Mouse (Mus musculus) forebrain, embryonic 15.5 days (tissue): Measurements from ENCODE around the gene Loxl1. TPM values are rescaled to one million over a fixed set of nuclear protein-coding genes. Genes with fewer than 3 reads are reported as not detected.
"Not testable (repeated sequence)": the region's sequence is repeated elsewhere in the genome, so short reads cannot be mapped to it uniquely, and the experiment has no call there.

Source experiments
- ATAC-seq: fragments of 200-750 bp; cut with Nextera tagmentation; replicated peaks from 2 replicates; pipeline ENCODE4 v1.8.0; 2017; ENCODE audit warnings: mild to moderate bottlenecking, moderate TSS enrichment, moderate library complexity
- H3K27ac ChIP-seq: fragments of 300-500 bp; sonication (generic); replicated peaks from 2 replicates; pipeline ENCODE4 v1.5.1; 2015; ENCODE audit warnings: mild to moderate bottlenecking, inconsistent platforms
- H3K27me3 ChIP-seq: fragments of 300-500 bp; sonication (generic); 2 replicates; pipeline ENCODE4 v1.6.1; 2015; ENCODE audit warnings: inconsistent platforms
- H3K36me3 ChIP-seq: fragments of 300-500 bp; sonication (generic); 2 replicates; pipeline ENCODE4 v1.6.1; 2015; ENCODE audit warnings: mild to moderate bottlenecking, inconsistent platforms
- H3K4me1 ChIP-seq: fragments of 300-500 bp; sonication (generic); 2 replicates; pipeline ENCODE4 v1.6.1; 2015; ENCODE audit warnings: inconsistent platforms
- H3K4me2 ChIP-seq: fragments of 300-500 bp; sonication (generic); replicated peaks from 2 replicates; pipeline ENCODE4 v1.6.1; 2015; ENCODE audit warnings: mild to moderate bottlenecking, inconsistent platforms
- H3K4me3 ChIP-seq: fragments of 300-500 bp; sonication (generic); 2 replicates; pipeline ENCODE4 v1.5.1; 2015; ENCODE audit warnings: mild to moderate bottlenecking, inconsistent platforms
- H3K9ac ChIP-seq: fragments of 300-500 bp; sonication (generic); replicated peaks from 2 replicates; pipeline ENCODE4 v1.6.1; 2015; ENCODE audit warnings: mild to moderate bottlenecking, inconsistent platforms
- H3K9me3 ChIP-seq: fragments of 300-500 bp; sonication (generic); 2 replicates; pipeline ENCODE4 v1.6.1; 2016; ENCODE audit warnings: inconsistent platforms
- WGBS: fragments of 180-500 bp; shearing (Covaris S2); methylation state at CpG from one replicate; pipeline ENCODE4 v1.1.7; 2015; ENCODE audit warnings: mixed read lengths; 5-methylcytosine and 5-hydroxymethylcytosine counted together
- polyA plus RNA-seq: library from polyadenylated mRNA; unstranded; fragments of >200 nt; fragmentation: Nextera tagmentation; extraction: Ambion mirVana; gene quantifications from 2 replicates; pipeline ENCODE4 v1.2.1, GENCODE M21; 2015

The Loxl1 gene
- polyA plus RNA-seq, 1 experiment from 2014 or later: 13.9 TPM

GRCm38 (mm10) chr9:58274101-58274604 is 38.8 kb downstream of the Loxl1 start:
- no peaks in the 10 kb centered on the region for H3K36me3 ChIP-seq
- H3K9ac ChIP-seq: no peak overlapping the region
- H3K4me2 ChIP-seq: no peak overlapping the region
- peaks cover 7% of the 10 kb centered on the region for H3K4me1 ChIP-seq
- no peak overlapping the region for H3K4me3 ChIP-seq
- WGBS: 87% methylated on average over 7 of the region's 7 CpGs
- H3K9me3 ChIP-seq: no peaks in the 10 kb centered on the region
- H3K27ac ChIP-seq: no peak overlapping the region
- no peaks in the 10 kb centered on the region for H3K27me3 ChIP-seq
- ATAC-seq: no peak

DNA sequence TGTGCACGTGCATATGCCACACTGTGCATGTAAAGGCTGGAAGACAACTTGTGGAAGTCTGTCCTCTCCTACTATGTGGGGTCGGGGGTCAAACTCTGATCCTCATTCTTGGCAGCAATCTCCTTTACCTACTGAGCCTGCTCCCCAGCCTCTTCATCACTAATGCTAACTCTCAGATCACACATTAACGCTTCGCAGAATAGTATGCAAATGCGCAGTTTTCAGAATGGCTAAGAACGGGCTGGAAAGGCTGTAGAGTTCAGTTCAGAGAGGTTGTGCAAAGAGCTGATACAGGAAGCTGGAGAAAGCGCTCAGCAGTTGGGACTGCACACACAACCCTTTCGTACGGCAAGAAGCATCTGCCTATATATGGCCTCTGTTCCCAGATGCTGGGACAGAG is 40.1 kb downstream of the Loxl1 start:
- H3K4me2 ChIP-seq: no peak overlapping the region
- no peak for ATAC-seq
- H3K27ac ChIP-seq: no peak overlapping the region
- H3K36me3 ChIP-seq: no peaks in the 10 kb centered on the region
- H3K9me3 ChIP-seq: no peaks in the 10 kb centered on the region
- H3K4me3 ChIP-seq: no peak overlapping the region
- H3K4me1 ChIP-seq: peaks cover 7% of the 10 kb centered on the region
- H3K27me3 ChIP-seq: no peaks in the 10 kb centered on the region
- WGBS: 72% methylated on average over 9 of the region's 9 CpGs
- H3K9ac ChIP-seq: no peak overlapping the region

DNA sequence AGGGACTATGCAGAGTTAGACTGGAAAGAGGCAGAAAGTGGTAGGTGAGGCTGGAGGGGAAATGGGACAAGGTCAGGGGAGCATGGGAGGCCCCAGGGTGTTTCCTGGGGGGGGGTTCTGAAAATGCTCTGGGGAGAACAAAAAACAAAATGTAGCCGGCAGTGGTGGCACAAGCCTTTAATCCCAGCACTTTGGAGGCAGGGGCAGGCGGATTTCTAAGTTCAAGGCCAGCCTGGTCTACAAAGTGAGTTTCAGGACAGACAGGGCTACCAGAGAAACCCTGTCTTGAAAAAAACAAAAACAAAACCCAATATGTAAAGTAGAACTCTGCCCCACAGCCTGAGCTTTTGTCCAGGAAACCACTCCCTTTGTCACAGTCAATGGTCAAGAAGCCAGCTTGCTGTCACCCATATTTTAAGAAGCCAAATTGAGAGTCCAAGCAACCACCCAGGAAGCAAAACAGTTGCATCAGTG is 40.9 kb downstream of the Loxl1 start:
- no peak for ATAC-seq
- Histone ChIP-seq H3K9me3 (no peaks in the 10 kb centered on the region), H3K36me3 (no peaks in the 10 kb centered on the region), H3K9ac (no peak overlapping the region), H3K4me1 (peaks cover 7% of the 10 kb centered on the region), H3K4me3 (no peak overlapping the region), H3K4me2 (no peak overlapping the region), H3K27ac (no peak overlapping the region), H3K27me3 (no peaks in the 10 kb centered on the region)
- 83% methylated on average over 2 of the region's 2 CpGs for WGBS

GRCm38 (mm10) chr9:58271551-58271950 is 41.4 kb downstream of the Loxl1 start:
- not testable (repeated sequence) for H3K4me1 ChIP-seq, H3K9me3 ChIP-seq, H3K27ac ChIP-seq, H3K36me3 ChIP-seq, H3K4me2 ChIP-seq, H3K27me3 ChIP-seq, H3K4me3 ChIP-seq, ATAC-seq, H3K9ac ChIP-seq
- WGBS: 94% methylated on average over 9 of the region's 9 CpGs

GRCm38 (mm10) chr9:58271109-58271508 is 41.9 kb downstream of the Loxl1 start:
- no peak overlapping the region for H3K27ac ChIP-seq
- ATAC-seq: no peak
- no peak overlapping the region for H3K9ac ChIP-seq
- no peak overlapping the region for H3K4me3 ChIP-seq
- H3K36me3 ChIP-seq: no peaks in the 10 kb centered on the region
- H3K27me3 ChIP-seq: no peaks in the 10 kb centered on the region
- H3K4me2 ChIP-seq: no peak overlapping the region
- WGBS: 93% methylated on average over 3 of the region's 3 CpGs
- H3K9me3 ChIP-seq: no peaks in the 10 kb centered on the region
- H3K4me1 ChIP-seq: peaks cover 7% of the 10 kb centered on the region

GRCm38 (mm10) chr9:58270081-58270480 is 42.9 kb downstream of the Loxl1 start:
- H3K9me3 ChIP-seq: no peaks in the 10 kb centered on the region
- no peak overlapping the region for H3K27ac ChIP-seq
- no peaks in the 10 kb centered on the region for H3K27me3 ChIP-seq
- H3K36me3 ChIP-seq: no peaks in the 10 kb centered on the region
- H3K4me1 ChIP-seq: peaks cover 2% of the 10 kb centered on the region
- H3K4me2 ChIP-seq: no peak overlapping the region
- no peak overlapping the region for H3K9ac ChIP-seq
- H3K4me3 ChIP-seq: no peak overlapping the region
- ATAC-seq: no peak
- 65% methylated on average over 3 of the region's 3 CpGs for WGBS

GRCm38 (mm10) chr9:58268384-58269313 is 44.3 kb downstream of the Loxl1 start:
- H3K27ac ChIP-seq: no peak overlapping the region
- H3K4me1 ChIP-seq: no peaks in the 10 kb centered on the region
- 61% methylated on average over 12 of the region's 12 CpGs for WGBS
- no peaks in the 10 kb centered on the region for H3K27me3 ChIP-seq
- no peak overlapping the region for H3K4me2 ChIP-seq
- no peak overlapping the region for H3K9ac ChIP-seq
- H3K9me3 ChIP-seq: no peaks in the 10 kb centered on the region
- H3K36me3 ChIP-seq: no peaks in the 10 kb centered on the region
- H3K4me3 ChIP-seq: no peak overlapping the region
- ATAC-seq: no peak

DNA sequence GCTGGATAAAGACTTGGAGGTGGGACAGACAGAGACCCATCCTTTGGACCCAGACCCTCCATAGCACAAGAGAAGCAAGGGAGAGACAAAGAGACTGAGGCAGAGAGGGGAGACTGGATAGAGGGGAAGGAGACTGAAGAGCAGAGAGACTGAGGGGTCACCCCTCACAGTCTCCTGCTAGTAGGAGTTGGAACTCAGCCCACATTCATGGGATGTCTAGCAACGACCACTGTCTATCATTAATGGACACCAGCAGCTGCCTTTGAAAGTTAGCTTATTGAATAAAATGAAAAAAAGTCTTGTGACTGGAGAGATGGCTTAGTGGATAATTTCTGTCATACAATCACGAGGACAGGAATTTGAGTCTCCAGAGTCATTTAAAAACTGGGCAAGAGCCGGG is 45.9 kb downstream of the Loxl1 start:
- H3K4me3 ChIP-seq: no peak overlapping the region
- peaks cover 9% of the 10 kb centered on the region for H3K36me3 ChIP-seq
- no peaks in the 10 kb centered on the region for H3K4me1 ChIP-seq
- no peak overlapping the region for H3K9ac ChIP-seq
- no peaks in the 10 kb centered on the region for H3K27me3 ChIP-seq
- WGBS: 74% methylated on average over 3 of the region's 3 CpGs
- ATAC-seq: no peak
- H3K27ac ChIP-seq: no peak overlapping the region
- no peaks in the 10 kb centered on the region for H3K9me3 ChIP-seq
- H3K4me2 ChIP-seq: no peak overlapping the region

DNA sequence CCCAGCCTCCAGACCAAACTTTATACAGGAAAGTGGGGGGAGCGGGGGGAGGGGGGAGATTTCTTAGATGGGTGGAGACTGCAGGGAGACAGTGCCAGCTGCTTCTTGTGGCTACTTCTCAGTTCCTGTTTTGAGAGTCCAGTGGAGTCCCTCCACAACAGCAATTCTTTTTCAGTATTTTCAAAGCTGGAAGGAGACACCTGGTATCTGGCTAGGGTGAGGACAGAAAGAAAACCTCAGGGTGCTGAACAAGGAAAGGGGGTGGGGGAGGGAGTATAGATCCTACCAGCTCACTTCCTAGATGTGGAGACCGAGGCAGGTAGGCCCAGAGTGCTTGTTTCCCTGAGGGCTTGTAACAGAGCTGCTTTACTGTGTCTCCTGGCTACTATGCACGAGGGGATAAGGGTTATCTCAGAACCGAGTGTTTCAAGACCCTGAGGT is 46.4 kb downstream of the Loxl1 start:
- Histone ChIP-seq H3K4me2 (no peak overlapping the region), H3K27ac (no peak overlapping the region), H3K4me1 (no peaks in the 10 kb centered on the region), H3K4me3 (no peak overlapping the region), H3K27me3 (no peaks in the 10 kb centered on the region), H3K9ac (no peak overlapping the region), H3K9me3 (no peaks in the 10 kb centered on the region), H3K36me3 (peaks cover 14% of the 10 kb centered on the region)
- no peak for ATAC-seq
- WGBS: 48% methylated on average over 4 of the region's 4 CpGs

DNA sequence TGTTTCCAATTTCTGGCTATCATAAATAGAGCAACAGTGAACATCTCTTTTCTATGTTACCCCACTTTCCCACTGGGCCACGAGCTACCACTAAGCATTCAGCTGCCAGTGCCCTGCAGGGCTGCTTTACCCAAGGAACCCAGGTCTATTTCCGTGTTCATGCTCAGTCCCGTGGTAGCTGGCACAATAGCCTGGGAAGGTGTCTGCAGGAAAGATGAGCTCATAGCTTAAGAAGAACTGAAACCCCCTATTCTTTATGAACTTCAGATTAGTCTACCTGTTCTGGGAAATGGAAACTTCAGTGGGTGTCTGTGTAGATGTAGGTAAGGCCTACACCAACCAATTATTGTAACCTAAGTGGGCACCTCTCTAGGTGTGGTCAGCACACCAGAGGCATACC is 47.6 kb downstream of the Loxl1 start:
- H3K4me1 ChIP-seq: no peaks in the 10 kb centered on the region
- ATAC-seq: no peak
- H3K4me2 ChIP-seq: no peak overlapping the region
- no peaks in the 10 kb centered on the region for H3K27me3 ChIP-seq
- H3K9ac ChIP-seq: no peak overlapping the region
- H3K36me3 ChIP-seq: peaks cover 22% of the 10 kb centered on the region
- H3K4me3 ChIP-seq: no peak overlapping the region
- 84% methylated on average over 3 of the region's 3 CpGs for WGBS
- no peak overlapping the region for H3K27ac ChIP-seq
- no peaks in the 10 kb centered on the region for H3K9me3 ChIP-seq

DNA sequence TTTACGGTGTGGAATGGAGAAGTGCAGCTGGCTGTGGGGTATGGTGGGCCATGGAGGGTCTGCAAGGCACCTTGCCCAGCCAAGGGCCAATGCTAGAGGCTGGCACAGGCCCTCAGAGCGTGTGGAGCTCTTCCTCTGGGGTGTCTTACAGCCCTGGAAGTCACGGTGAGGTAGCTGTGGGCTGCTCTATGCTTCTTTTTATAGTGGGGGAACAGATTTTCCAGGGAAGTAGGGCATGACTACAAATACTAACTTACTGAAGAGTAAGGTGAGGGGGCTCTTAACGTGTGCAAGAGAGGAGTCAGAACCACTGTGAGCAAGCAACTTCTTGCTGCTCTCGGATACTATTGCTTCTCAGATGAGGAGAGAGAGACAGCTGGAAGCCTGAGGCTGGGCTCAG is 50.5 kb downstream of the Loxl1 start:
- no peak overlapping the region for H3K9ac ChIP-seq
- H3K27ac ChIP-seq: no peak overlapping the region
- no peak for ATAC-seq
- no peak overlapping the region for H3K4me2 ChIP-seq
- WGBS: 94% methylated on average over 5 of the region's 5 CpGs
- H3K36me3 ChIP-seq: peaks cover 46% of the 10 kb centered on the region
- H3K9me3 ChIP-seq: no peaks in the 10 kb centered on the region
- no peak overlapping the region for H3K4me3 ChIP-seq
- no peaks in the 10 kb centered on the region for H3K4me1 ChIP-seq
- no peaks in the 10 kb centered on the region for H3K27me3 ChIP-seq

DNA sequence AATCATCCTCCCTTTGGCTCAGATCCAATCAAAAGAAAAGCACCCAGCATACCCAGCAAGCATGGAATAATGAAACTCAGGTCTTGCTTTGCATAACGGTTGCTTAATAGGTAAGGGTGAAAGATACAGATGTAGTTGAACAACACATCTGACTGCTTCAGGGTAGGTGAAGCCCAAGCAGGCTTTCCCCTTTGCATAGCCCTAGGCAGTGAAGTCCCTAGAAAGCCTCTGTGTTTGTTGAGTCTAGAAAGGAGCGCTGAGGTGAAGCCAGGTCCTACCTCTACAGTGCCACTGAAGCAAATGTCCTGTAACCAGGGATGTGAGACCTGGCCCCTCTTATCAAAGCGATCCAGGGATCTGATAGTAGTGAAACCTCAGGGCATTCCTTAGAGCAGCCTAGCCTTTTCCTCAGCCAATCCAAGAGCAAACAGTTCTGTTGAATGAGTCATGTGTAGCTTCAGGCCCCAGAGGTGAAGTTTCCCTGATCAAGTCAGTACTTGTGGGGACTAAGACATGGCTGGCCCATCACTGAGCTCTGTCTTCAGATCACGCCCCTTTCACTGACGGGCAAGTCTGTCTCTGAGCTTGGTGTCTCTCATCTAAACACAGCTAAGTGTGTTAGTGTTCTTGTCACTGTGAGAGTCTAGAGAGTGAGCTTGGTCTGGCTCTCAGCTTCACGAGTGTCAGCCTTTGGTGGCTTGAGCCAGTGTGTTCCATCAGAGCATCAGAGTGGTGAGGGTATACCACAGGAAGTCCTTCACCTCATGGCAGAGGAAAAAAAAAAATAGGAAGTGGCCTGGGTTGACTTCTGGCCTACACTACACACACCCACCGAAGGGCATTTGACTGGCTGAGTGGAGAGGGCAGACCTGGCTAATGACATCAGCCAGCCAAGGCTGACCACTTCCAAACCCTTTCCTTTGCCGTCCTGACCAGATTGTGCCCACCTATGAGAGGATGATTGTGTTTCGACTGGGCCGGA is 57.0 kb downstream of the Loxl1 start:
- Histone ChIP-seq H3K4me2 (no peak overlapping the region), H3K27me3 (no peaks in the 10 kb centered on the region), H3K4me3 (no peak overlapping the region), H3K9ac (no peak overlapping the region), H3K36me3 (peaks cover 42% of the 10 kb centered on the region), H3K27ac (no peak overlapping the region), H3K4me1 (peaks cover 13% of the 10 kb centered on the region), H3K9me3 (no peaks in the 10 kb centered on the region)
- 92% methylated on average over 10 of the region's 10 CpGs for WGBS
- no peak for ATAC-seq
